Mouse (Mus musculus) embryonic facial prominence, embryonic 14.5 days (tissue): ENCODE measurements around the gene Hnmt. TPM values are rescaled to one million over a fixed set of nuclear protein-coding genes. Genes with fewer than 3 reads are reported as not detected.

Experiments
- ATAC-seq: fragments of 200-750 bp; cut with Nextera tagmentation; 2 replicates; pipeline ENCODE4 v1.8.0; 2017; ENCODE audit warnings: low read depth, moderate number of reproducible peaks, moderate TSS enrichment
- DNase-seq: peaks from one replicate; pipeline ENCODE4 v3.0.0-alpha.2; 2015; ENCODE audit warnings: low spot score
- H3K27ac ChIP-seq: fragments of 300-500 bp; sonication (generic); replicated peaks from 2 replicates; pipeline ENCODE4 v1.5.1; 2014; ENCODE audit warnings: low read depth, mild to moderate bottlenecking, low read length, moderate library complexity
- H3K27me3 ChIP-seq: fragments of 300-500 bp; sonication (generic); replicated peaks from 2 replicates; pipeline ENCODE4 v1.6.1; 2014; ENCODE audit warnings: low read length; ENCODE audit not compliant: control insufficient read depth, insufficient read depth
- H3K36me3 ChIP-seq: fragments of 300-500 bp; sonication (generic); 2 replicates; pipeline ENCODE4 v1.6.1; 2014; ENCODE audit warnings: low read length, mixed read lengths; ENCODE audit not compliant: control insufficient read depth, insufficient read depth
- H3K4me1 ChIP-seq: fragments of 300-500 bp; sonication (generic); 2 replicates; pipeline ENCODE4 v1.6.1; 2014; ENCODE audit warnings: antibody characterized with exemption, low read length; ENCODE audit not compliant: control insufficient read depth, insufficient read depth
- H3K4me2 ChIP-seq: fragments of 300-500 bp; sonication (generic); 2 replicates; pipeline ENCODE4 v1.6.1; 2014; ENCODE audit warnings: low read depth, mild to moderate bottlenecking, low read length, moderate library complexity, mixed read lengths
- H3K4me3 ChIP-seq: fragments of 300-500 bp; sonication (generic); 2 replicates; pipeline ENCODE4 v1.5.1; 2014; ENCODE audit warnings: low read depth, mild to moderate bottlenecking, low read length
- H3K9ac ChIP-seq: fragments of 300-500 bp; sonication (generic); 2 replicates; pipeline ENCODE4 v1.6.1; 2014; ENCODE audit warnings: low read depth, mild to moderate bottlenecking, low read length, moderate library complexity, mixed read lengths
- H3K9me3 ChIP-seq: fragments of 300-500 bp; sonication (generic); 2 replicates; pipeline ENCODE4 v1.6.1; 2016; ENCODE audit warnings: low read length; ENCODE audit not compliant: control insufficient read depth
- WGBS: fragments of 180-500 bp; shearing (Covaris S2); extraction: QIAGEN DNeasy Blood & Tissue Kit; methylation state at CpG from one replicate; pipeline ENCODE4 v1.1.7; 2014; 5-methylcytosine and 5-hydroxymethylcytosine counted together
- polyA plus RNA-seq: library from polyadenylated mRNA; unstranded; fragments of >200 nt; fragmentation: Nextera tagmentation; extraction: Ambion mirVana; gene quantifications from 2 replicates; pipeline ENCODE4 v1.2.1, GENCODE M21; 2014

Gene Hnmt
- polyA plus RNA-seq = 1.7 and 2.2 TPM in 2 replicates

- Histone ChIP-seq H3K4me2 (peak within 1 kb of the TSS; percentile 57), H3K27ac (no peak within 1 kb of the TSS), H3K27me3 (no peaks in the 10 kb centered on the region), H3K36me3 (no peaks in the 10 kb centered on the region), H3K9ac (peak within 1 kb of the TSS; percentile 40), H3K4me3 (peak within 1 kb of the TSS; percentile 37), H3K4me1 (no peaks in the 10 kb centered on the region), H3K9me3 (no peaks in the 10 kb centered on the region)
- WGBS = 40% methylated on average over 7 of the region's 7 CpGs
- ATAC-seq (no peak), DNase-seq (peak; percentile 2)
Observed at GRCm38 (mm10) chr2:24049344-24049990, at the start of gene Hnmt. TSS of gene Hnmt (minus strand) at chr2:24049394.

- Histone ChIP-seq H3K9ac (no peak within 1 kb of the TSS), H3K9me3 (no peaks in the 10 kb centered on the region), H3K4me3 (no peak within 1 kb of the TSS), H3K27ac (no peak within 1 kb of the TSS), H3K36me3 (no peaks in the 10 kb centered on the region), H3K27me3 (no peaks in the 10 kb centered on the region), H3K4me1 (no peaks in the 10 kb centered on the region), H3K4me2 (no peak within 1 kb of the TSS)
- no peak for DNase-seq
- WGBS = 76% methylated on average over 4 of the region's 4 CpGs
- ATAC-seq = no peak
Observed at GRCm38 (mm10) chr2:24096495-24096894, 47.3 kb upstream of the Hnmt start, which contains the start of gene Tbpl2. TSS of gene Tbpl2 (minus strand) at chr2:24096595.

- no peak overlapping the region for H3K9ac ChIP-seq
- H3K4me1 ChIP-seq = no peaks in the 10 kb centered on the region
- no peaks in the 10 kb centered on the region for H3K9me3 ChIP-seq
- H3K27me3 ChIP-seq = no peaks in the 10 kb centered on the region
- no peak overlapping the region for H3K4me3 ChIP-seq
- H3K36me3 ChIP-seq = no peaks in the 10 kb centered on the region
- H3K4me2 ChIP-seq = no peak overlapping the region
- no peak for DNase-seq
- no peak overlapping the region for H3K27ac ChIP-seq
- WGBS = 79% methylated on average over 1 of the region's 1 CpGs
- no peak for ATAC-seq
Observed at GRCm38 (mm10) chr2:24090921-24091320, 41.7 kb upstream of the Hnmt start.

DNA sequence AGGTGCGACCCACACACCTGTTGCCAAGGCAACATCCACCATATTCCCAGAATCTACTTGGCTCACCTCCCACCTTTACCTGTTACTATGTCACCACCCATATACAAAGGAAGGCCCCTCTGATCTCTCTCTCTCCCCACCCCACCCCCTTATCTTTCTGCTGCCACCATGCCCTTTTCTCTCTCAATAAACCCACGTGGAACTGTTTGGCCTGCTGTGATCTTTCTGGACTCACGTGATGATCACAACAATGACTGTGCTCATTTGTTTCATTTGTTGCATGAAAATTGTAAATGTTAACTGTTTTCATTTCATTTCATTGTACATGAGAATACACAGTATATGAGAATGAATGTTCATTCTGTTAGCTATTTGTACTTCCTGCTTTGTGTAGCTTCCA, 1.3 kb upstream of the Hnmt start:
- no peak overlapping the region for H3K4me3 ChIP-seq
- no peaks in the 10 kb centered on the region for H3K27me3 ChIP-seq
- DNase-seq = no peak
- H3K36me3 ChIP-seq = no peaks in the 10 kb centered on the region
- H3K9ac ChIP-seq = no peak overlapping the region
- no peaks in the 10 kb centered on the region for H3K9me3 ChIP-seq
- ATAC-seq = no peak
- H3K4me1 ChIP-seq = no peaks in the 10 kb centered on the region
- no peak overlapping the region for H3K27ac ChIP-seq
- WGBS = 90% methylated on average over 3 of the region's 3 CpGs
- no peak overlapping the region for H3K4me2 ChIP-seq

- WGBS = 10% methylated on average over 16 of the region's 16 CpGs
- peak overlapping the region; percentile 40 for H3K9ac ChIP-seq
- ATAC-seq (peak; percentile 65; the same call in 1 of the 2 replicates), DNase-seq (peak; percentile 57)
- no peaks in the 10 kb centered on the region for H3K36me3 ChIP-seq
- H3K4me3 ChIP-seq = peak overlapping the region; percentile 37
- H3K4me2 ChIP-seq = peak overlapping the region; percentile 57
- no peaks in the 10 kb centered on the region for H3K9me3 ChIP-seq
- no peak overlapping the region for H3K27ac ChIP-seq
- no peaks in the 10 kb centered on the region for H3K27me3 ChIP-seq
- no peaks in the 10 kb centered on the region for H3K4me1 ChIP-seq
Observed at GRCm38 (mm10) chr2:24048480-24049097, 605 bp downstream of the Hnmt start.

DNA sequence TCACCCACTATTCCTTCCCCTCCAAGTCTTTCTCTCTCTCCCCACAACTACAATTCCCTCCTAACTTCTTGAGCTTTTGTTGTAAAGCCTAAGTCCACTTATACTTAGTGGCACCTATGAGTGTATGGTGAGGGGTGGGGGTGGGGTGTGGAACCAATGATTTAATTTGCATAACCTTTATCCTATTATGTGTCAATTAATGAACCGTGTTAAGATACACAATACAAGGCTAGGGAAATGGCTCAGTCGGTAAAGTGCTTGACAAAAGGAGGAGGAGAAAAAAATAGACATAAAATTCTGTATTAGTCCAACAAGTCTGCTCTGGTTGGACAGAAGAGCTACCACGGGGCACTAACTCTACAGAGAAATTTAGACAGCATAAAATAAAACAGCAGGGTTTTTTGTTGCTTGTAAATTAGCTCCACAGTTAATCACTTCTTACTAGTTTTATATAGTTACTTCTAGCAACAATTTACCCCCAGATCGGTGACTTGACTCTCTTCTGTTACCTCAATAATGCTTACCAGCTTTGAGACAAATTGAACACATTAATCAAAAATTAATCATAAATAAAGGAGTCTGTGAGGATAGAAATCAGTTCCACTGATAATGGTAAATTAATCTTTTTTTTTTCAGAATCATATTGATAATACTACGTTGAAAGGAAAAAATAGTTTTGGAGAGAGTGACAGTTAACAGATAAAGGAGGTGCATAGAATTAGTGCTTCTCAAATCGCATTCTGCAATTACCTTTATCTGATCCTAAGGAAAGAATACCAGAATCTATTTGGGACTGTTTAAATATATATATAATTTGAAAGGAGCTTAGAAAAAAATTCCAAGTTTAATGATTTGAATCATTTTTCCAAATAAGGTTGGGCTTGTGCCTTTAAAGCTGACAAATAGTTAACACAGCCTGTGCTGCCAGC, 1.4 kb downstream of the Hnmt start:
- Histone ChIP-seq H3K36me3 (no peaks in the 10 kb centered on the region), H3K9ac (peak overlapping the region; percentile 40; the same call in 1 of the 2 replicates), H3K27ac (no peak overlapping the region), H3K9me3 (no peaks in the 10 kb centered on the region), H3K4me1 (no peaks in the 10 kb centered on the region), H3K4me2 (peak overlapping the region; percentile 57), H3K27me3 (no peaks in the 10 kb centered on the region), H3K4me3 (peak overlapping the region; percentile 37)
- ATAC-seq = no peak
- WGBS = 58% methylated on average over 6 of the region's 6 CpGs
- no peak for DNase-seq

- 93% methylated on average over 1 of the region's 1 CpGs for WGBS
- Histone ChIP-seq H3K4me3 (no peak overlapping the region), H3K4me1 (no peaks in the 10 kb centered on the region), H3K27ac (no peak overlapping the region), H3K36me3 (no peaks in the 10 kb centered on the region), H3K4me2 (no peak overlapping the region), H3K27me3 (no peaks in the 10 kb centered on the region), H3K9me3 (no peaks in the 10 kb centered on the region), H3K9ac (no peak overlapping the region)
- ATAC-seq = no peak
- DNase-seq = no peak
Observed at GRCm38 (mm10) chr2:24042901-24043300, 6.3 kb downstream of the Hnmt start.

DNA sequence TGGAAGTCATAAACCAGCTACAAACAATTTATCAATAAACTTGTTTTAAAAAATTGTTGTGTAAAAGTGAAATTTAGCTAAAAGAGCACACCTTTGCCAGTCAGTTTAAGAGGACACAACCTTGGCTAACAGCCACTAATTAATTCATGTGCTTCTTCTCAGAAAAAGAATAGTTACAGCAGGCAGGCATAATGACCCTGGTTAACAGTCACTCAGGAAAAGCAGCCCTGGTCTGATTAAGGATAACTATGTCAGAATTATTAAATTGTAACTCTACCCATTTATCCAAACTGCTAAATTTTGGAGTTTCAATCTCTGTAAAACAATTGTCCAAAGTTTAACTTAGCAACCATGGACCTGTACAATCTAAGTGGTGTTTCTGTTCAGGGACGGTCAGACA, 8.7 kb downstream of the Hnmt start:
- no peak for ATAC-seq
- 85% methylated on average over 1 of the region's 1 CpGs for WGBS
- no peak overlapping the region for H3K4me2 ChIP-seq

More for the DNA sequence above, 8.7 kb downstream of the Hnmt start:
- Histone ChIP-seq H3K27me3 (no peaks in the 10 kb centered on the region), H3K9me3 (no peaks in the 10 kb centered on the region), H3K4me3 (no peak overlapping the region), H3K9ac (no peak overlapping the region), H3K36me3 (no peaks in the 10 kb centered on the region), H3K4me1 (no peaks in the 10 kb centered on the region), H3K27ac (no peak overlapping the region)
- DNase-seq = no peak
